Mouse (Mus musculus): Measurements from ENCODE around the gene Kmt2a.

Kmt2a gene

DNA sequence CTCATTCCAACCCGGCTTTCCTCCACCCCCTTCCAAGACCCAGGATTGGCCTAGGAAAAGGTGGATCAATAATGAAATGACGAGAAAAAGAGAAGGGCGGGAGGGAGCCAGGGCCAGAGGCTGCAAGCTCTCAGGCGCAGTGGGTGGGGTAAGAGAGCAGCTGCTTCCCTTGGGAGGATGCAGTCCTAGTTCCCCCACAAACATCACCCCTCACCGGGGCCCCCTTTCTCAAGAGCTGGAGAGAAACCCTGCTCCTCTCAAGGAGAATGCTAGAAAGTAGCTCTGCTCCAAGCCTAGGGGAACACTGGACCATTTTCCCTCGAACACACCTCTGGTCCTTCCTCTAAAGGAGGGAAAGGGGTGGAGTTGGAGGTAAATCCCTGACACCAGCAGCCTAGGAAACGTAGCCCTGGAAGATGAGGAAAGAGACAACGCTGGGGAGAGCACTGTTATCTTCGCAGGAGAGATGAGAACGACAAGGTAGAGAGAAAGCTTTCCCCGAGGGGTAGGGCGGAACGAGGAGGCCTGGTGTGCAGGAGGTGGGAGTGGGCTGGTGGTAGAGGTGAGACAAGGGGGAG lies 1.3 kb downstream of the Kmt2a start:
- peak; percentile 47 for DNase-seq

GRCm38 (mm10) chr9:44878776-44879500 lies 2.2 kb downstream of the Kmt2a start:
- DNase-seq: peak; percentile 10

DNA sequence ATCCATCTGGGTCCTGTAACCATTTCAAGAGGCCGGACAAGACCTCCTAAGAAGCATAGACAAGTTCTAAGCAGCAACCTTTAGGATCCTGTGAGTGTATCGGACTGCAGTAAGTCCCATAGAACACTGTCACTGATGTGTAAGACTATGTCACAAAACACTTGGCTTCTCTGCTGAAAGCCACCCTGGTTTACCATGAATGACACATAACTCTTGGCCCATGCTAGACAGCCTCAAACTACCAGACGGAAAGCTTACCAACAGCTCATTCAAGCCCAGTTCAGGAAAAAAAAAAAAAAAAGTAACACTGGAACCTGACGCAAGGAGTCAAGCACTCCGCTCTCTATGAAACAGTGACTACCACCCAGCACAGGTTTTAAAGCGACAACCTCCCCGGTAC lies 3.4 kb downstream of the Kmt2a start:
- no peak for DNase-seq

DNA sequence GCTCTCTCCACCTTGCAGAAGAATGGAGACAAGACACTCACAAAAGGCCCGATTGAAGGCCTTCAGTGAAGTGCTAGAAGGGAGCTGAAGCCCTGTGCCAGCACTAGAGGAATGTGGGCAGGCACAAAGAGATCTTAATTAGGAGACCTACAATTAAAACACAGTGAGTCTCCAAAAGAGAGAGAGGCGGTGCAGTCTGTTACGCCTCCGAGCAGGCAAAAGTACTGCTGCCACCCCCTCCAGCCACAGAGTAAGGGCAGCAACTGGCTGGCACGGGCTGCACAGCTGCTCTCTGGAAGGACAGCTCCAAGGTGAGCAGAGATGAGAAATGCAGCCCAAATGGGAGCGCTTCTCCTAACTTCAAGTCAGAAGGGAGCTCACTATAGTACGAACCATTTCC lies 5.6 kb downstream of the Kmt2a start:
- DNase-seq: no peak

- DNase-seq: no peak
Observed at GRCm38 (mm10) chr9:44874198-44874597, 6.9 kb downstream of the Kmt2a start.

- DNase-seq: no peak
Observed at GRCm38 (mm10) chr9:44873665-44874064, 7.4 kb downstream of the Kmt2a start.

GRCm38 (mm10) chr9:44868336-44869094 lies 12.6 kb downstream of the Kmt2a start:
- DNase-seq: no peak

DNA sequence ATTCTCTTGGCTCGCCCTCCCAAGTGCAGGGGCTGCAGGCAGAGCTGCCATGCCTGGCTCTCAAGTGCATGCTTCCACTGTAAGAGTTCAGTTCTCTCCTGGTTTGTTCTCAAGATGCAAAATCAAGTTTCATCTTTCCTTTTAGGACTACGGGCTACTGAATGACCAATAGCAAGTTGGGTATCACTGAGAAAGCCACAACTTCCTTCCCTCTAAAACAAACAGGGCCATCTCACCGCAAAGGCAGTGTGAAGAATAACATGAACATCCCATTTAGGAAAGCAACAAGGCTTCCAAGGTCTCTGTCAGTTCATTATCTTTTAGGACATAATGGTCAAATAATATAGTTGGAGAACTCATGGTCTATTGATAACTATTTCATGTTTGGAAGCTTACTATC lies 13.4 kb downstream of the Kmt2a start:
- no peak for DNase-seq

DNA sequence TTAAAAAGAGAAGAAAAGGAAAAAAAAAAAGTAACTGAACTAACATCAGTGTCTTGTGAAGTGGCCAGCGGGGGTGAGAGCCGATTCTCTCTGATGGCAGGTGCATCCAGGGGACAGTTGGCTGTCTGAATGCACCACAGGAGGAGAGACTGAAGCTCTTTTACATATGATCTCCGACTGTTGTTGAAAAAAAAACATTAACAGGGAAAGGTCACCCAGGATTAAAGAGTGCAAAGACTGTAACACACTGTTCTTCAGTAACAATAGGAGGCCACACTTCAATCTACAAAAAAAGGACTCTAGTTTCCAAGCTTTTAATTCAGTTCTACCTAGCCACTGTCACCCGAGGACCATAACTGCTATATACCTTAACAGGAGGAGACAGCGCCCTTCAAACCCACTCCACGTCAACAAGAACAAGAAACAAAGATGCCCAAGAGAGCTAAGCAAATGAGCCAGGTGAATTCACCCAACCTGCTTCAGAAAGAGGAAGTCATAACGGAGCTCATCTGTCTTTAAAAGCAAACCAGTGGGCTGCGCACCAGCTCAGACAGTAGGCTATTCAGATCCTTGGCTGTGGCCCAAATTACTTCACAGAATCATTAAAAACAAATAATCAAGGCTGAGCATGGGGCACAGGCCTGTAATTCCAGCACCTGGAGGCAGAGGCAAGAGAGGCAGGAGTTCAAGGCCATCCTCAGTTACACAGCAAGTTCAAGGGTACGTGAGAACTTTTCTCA lies 14.4 kb downstream of the Kmt2a start:
- DNase-seq: no peak

DNA sequence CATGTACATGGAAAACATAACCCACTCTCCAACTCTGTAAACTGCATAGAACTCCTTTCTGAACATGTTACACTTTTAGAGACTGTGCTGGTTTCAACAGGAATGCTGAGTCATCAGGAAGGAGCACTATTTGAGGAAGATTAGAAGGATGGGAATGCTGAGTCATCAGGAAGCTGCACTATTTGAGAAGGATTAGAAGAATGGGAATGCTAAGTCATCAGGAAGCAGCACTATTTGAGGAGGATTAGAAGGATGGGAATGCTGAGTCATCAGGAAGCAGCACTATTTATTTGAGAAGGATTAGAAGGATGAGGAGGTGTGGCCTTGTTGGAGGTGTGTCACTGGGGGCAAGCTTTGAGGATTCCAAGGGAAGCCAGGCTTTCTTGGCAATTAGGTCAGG lies 20.0 kb downstream of the Kmt2a start:
- DNase-seq: no peak

DNA sequence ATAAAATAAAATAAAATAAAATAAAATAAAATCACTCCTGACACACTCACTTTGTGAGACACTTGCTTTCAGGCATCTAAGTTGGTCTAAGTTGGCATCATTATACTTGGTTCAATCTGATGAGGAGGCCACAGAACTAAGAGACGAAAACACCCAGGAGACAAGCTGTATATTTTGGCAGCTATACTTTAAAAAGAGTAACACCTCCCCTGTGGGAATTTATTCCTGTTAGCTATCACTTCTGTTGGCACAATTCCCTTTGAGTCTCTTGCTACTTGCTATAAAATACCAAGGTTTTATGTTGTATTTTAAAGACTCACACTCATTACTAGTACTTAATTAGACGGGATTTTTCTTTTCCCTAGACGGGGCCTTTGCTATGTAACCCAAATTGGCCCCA lies 22.4 kb downstream of the Kmt2a start:
- DNase-seq: no peak

GRCm38 (mm10) chr9:44857405-44857992 lies 23.6 kb downstream of the Kmt2a start:
- no peak for DNase-seq

- no peak for DNase-seq
Observed at GRCm38 (mm10) chr9:44855153-44855552, 25.9 kb downstream of the Kmt2a start.

DNA sequence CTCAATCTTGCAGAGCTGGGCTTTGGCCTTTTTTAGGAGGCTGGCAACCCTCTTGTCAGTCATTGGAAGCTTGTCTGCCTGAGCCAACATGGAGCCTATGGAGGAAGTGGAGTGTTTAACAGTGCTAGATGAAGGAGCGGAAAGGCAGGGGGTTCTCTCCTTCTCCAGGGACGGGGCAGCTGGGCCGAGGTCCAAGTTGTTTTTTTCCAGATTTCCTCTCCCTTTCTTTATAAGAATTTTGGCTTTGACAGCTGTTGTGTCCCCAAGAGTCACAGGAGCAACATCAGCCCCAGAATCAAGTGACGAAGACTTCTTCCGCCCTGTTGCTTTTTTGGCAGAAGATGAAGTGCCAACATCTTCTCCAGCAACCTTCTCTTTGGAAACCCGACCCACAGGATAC lies 33.6 kb downstream of the Kmt2a start:
- DNase-seq: no peak

DNA sequence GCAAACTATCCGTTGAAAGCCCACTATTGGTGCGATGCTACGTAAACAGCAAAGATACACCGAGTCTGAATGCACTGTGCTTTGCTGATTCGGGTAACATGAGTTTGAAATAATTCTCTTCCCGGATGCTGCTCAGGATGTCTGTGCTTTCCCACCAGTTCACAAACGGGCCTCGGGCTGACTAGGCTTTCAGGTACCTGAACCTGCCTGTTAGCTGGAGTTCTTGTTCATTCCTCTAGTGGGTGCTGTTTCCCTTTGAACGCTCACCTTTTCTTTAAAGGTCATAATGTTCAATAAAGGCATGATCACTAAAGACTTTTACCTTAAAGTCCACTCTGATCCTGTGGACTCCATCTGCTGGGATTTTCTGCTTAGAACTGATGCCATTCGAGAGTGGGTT lies 39.9 kb downstream of the Kmt2a start:
- DNase-seq: no peak

- DNase-seq: peak; percentile 77
Observed at GRCm38 (mm10) chr9:44836439-44836838, 44.7 kb downstream of the Kmt2a start.

- no peak for DNase-seq
Observed at GRCm38 (mm10) chr9:44832356-44832755, 48.7 kb downstream of the Kmt2a start.

- no peak for DNase-seq
Observed at GRCm38 (mm10) chr9:44830506-44830905, 50.6 kb downstream of the Kmt2a start.

GRCm38 (mm10) chr9:44828944-44829343 lies 52.2 kb downstream of the Kmt2a start:
- no peak for DNase-seq

DNA sequence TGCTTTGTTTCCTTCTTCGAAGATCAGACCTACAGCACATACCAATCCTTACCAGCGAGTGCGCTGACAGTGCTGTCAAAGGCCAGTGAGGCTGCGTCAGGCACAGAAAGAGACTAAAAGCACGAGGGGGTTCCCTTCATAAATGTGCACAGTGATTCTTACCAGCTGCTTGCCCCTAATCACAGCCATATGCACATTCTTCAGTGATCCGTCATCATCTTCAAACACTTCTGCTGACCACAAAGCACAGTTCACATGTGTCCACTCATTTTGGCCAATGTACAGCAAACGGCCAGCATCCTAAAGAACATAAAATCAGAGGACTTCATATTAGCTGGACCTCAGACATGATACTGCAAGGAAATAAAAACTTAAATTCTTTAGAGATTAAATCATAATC lies 54.4 kb downstream of the Kmt2a start:
- no peak for DNase-seq

DNA sequence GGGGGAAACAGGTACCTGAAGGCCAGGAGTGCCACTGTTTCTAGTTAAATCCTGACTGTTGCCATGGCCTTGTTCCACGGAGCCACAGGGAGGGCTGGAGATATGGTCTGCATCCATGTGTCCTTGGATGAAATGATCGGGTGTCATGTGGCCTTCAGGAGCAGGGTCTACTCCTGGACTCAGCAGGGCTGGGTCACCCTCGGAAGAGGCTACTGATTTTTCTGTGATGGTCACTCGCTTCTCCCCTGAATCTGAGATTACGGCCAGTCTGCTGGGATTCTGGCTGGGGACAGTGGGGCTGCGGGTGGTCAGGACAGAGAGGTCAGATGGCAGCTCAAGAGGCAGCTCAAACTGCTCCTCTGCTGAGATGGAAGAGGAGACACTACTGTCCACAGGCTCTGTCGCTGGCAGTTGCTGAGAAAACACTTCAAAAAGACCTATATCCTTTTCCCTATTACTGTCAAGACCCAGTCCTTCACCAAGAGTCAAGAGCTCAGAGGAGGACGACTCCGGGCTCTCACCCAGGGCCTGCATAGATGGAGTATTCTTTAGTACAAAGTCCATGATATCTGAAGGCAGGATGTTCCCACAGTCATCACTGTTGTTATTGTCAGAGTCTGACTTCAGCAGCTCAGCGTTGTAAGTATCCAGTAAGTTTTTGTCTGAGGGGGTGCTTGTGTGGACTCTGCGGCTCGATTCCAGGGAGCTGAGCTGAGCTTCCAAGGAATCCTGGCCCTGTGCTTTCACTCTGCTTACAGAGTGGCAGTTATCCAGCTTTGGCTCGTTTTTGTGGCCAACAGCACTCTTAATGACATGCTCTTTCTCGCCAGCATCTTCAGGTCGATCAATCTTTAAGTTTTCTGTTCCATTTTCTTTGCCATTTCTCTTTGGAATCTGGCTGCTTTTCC lies 60.9 kb downstream of the Kmt2a start:
- no peak for DNase-seq

GRCm38 (mm10) chr9:44817522-44817921 lies 63.6 kb downstream of the Kmt2a start:
- DNase-seq: no peak
